Mouse (Mus musculus): Measurements from ENCODE around the gene Crlf1. TPM values are rescaled to one million over a fixed set of nuclear protein-coding genes. Genes with fewer than 3 reads are reported as not detected.

The Crlf1 gene
- polyA plus RNA-seq, 1 experiment from 2014 or later = 6.3 TPM

DNA sequence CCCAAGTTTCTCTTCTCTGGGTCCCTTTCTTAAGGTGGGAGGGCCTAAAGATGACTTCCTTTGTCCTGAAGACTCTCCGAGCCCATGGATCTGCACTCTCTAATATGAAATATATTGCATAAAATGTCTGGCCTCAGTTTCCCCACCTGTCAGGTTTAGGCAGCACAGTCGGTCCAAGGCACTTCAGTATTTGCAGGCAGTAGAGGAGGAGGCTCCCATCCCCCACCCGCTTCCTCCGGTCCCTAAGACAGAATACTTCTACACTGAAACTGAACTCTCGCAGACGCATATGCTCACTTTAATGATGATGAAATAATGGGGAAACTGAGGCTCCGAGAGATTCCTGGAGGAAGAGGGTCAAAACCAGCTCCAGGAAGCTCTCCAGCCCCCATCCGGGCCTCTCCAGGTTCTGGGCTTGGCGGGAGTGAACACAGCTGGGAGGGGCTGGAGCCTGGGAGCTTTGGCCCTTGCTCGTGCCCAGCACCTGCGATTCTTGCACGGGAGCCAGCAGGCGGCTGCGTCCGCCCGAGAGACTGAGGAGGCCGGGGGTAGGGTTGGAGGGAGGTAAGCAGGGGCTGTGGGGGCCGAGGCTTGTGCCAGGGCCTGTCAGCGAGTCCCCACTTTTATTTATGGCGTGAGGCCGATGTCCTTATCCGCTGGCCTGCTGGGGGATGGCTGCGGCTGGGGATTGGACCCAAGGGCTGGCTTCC lies 9.0 kb downstream of the Crlf1 start:
- H3K27me3 ChIP-seq (ENCODE audit: control insufficient read depth, insufficient read depth, low read length) = peaks cover 73% of the 10 kb centered on the region
- H3K27ac ChIP-seq = no peak overlapping the region
- no peaks in the 10 kb centered on the region for H3K9me3 ChIP-seq (ENCODE audit: control insufficient read depth, low read length)
- H3K4me2 ChIP-seq (replicated peaks) = no peak overlapping the region
- 17% methylated on average over 22 of the region's 23 CpGs for WGBS
- ATAC-seq (ENCODE audit: low FRiP score) (no peak), DNase-seq (ENCODE audit: low spot score) (no peak)
- no peak overlapping the region for H3K4me3 ChIP-seq (replicated peaks; ENCODE audit: low read length)
- peaks cover 32% of the 10 kb centered on the region for H3K4me1 ChIP-seq (replicated peaks; ENCODE audit: control insufficient read depth, insufficient read depth, low read length)
- H3K36me3 ChIP-seq (replicated peaks; ENCODE audit: control insufficient read depth, insufficient read depth) = peaks cover 13% of the 10 kb centered on the region
- no peak overlapping the region for H3K9ac ChIP-seq

DNA sequence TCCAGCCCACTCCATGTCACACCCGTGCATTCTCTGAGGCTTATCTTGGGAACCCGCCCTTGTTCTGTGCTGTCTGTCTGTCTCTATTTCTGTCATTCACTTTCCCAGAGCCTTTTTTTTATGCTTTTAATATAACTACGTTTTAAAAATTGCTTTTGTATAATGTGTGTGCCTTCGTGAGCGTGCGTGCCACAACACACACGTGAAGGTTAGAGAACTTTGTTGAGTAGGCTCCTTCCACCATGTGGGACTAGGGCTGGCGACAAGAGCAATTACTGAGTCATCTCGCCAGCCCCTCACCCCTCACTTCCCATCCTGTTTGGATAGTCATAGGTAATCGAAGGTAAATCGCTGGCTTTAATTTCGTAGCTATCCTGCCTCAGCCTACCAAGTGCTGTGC lies 9.6 kb downstream of the Crlf1 start:
- H3K4me1 ChIP-seq (replicated peaks; ENCODE audit: control insufficient read depth, insufficient read depth, low read length) = peaks cover 32% of the 10 kb centered on the region
- peaks cover 19% of the 10 kb centered on the region for H3K36me3 ChIP-seq (replicated peaks; ENCODE audit: control insufficient read depth, insufficient read depth)
- H3K4me3 ChIP-seq (replicated peaks; ENCODE audit: low read length) = no peak overlapping the region
- H3K27me3 ChIP-seq (ENCODE audit: control insufficient read depth, insufficient read depth, low read length) = peaks cover 68% of the 10 kb centered on the region
- H3K27ac ChIP-seq = no peak overlapping the region
- WGBS = 44% methylated on average over 12 of the region's 12 CpGs
- no peak overlapping the region for H3K4me2 ChIP-seq (replicated peaks)
- no peak for DNase-seq (ENCODE audit: low spot score)
- no peak overlapping the region for H3K9ac ChIP-seq
- no peaks in the 10 kb centered on the region for H3K9me3 ChIP-seq (ENCODE audit: control insufficient read depth, low read length)
- no peak for ATAC-seq (ENCODE audit: low FRiP score)

- DNase-seq (ENCODE audit: low spot score) (peak; percentile 68), ATAC-seq (ENCODE audit: low FRiP score) (no peak)
- peaks cover 32% of the 10 kb centered on the region for H3K4me1 ChIP-seq (replicated peaks; ENCODE audit: control insufficient read depth, insufficient read depth, low read length)
- no peak overlapping the region for H3K27ac ChIP-seq
- H3K9me3 ChIP-seq (ENCODE audit: control insufficient read depth, low read length) = no peaks in the 10 kb centered on the region
- H3K4me2 ChIP-seq (replicated peaks) = 0 out of 2 replicates have a peak overlapping the region, but pooled peaks have one; percentile 5
- WGBS = 13% methylated on average over 46 of the region's 46 CpGs
- peaks cover 61% of the 10 kb centered on the region for H3K27me3 ChIP-seq (ENCODE audit: control insufficient read depth, insufficient read depth, low read length)
- no peak overlapping the region for H3K4me3 ChIP-seq (replicated peaks; ENCODE audit: low read length)
- H3K9ac ChIP-seq = no peak overlapping the region
- peaks cover 24% of the 10 kb centered on the region for H3K36me3 ChIP-seq (replicated peaks; ENCODE audit: control insufficient read depth, insufficient read depth)
Measured at GRCm38 (mm10) chr8:70503062-70503750, 10.2 kb downstream of the Crlf1 start.

DNA sequence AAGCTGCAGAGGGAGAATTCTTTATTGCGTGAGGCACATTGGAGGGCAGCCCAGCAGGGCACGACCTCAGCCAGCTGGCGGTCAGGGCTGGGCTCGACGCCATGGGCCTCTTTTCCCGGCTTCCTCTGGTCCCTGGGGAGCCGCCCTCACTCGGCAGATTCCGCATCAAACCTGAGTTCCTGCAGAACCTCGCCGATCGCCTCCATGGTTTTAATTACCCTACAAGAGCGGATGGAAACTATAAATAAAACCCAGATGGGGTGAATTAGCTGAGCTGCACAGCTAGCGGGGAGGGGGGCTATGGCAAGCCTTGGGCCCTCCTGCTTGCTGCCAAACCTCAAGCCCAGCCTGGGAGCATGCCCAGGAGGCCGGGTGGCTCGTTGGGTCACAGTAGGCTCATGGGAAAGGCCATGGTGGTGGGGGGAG lies 11.3 kb downstream of the Crlf1 start:
- no peak for DNase-seq (ENCODE audit: low spot score)
- no peak for ATAC-seq (ENCODE audit: low FRiP score)
- no peak overlapping the region for H3K27ac ChIP-seq

GRCm38 (mm10) chr8:70504851-70505250 lies 11.9 kb downstream of the Crlf1 start:
- no peak overlapping the region for H3K9ac ChIP-seq
- peaks cover 34% of the 10 kb centered on the region for H3K36me3 ChIP-seq (replicated peaks; ENCODE audit: control insufficient read depth, insufficient read depth)
- H3K4me3 ChIP-seq (replicated peaks; ENCODE audit: low read length) = no peak overlapping the region
- 77% methylated on average over 3 of the region's 3 CpGs for WGBS
- H3K4me1 ChIP-seq (replicated peaks; ENCODE audit: control insufficient read depth, insufficient read depth, low read length) = peaks cover 44% of the 10 kb centered on the region
- H3K4me2 ChIP-seq (replicated peaks) = peak overlapping the region; percentile 83; the same call in 1 of the 2 replicates
- peak; percentile 84 for DNase-seq (ENCODE audit: low spot score)
- no peaks in the 10 kb centered on the region for H3K9me3 ChIP-seq (ENCODE audit: control insufficient read depth, low read length)
- no peak for ATAC-seq (ENCODE audit: low FRiP score)
- H3K27ac ChIP-seq = no peak overlapping the region
- peaks cover 45% of the 10 kb centered on the region for H3K27me3 ChIP-seq (ENCODE audit: control insufficient read depth, insufficient read depth, low read length)

More for the DNA sequence above, 11.3 kb downstream of the Crlf1 start:
- Histone ChIP-seq H3K36me3 (replicated peaks; ENCODE audit: control insufficient read depth, insufficient read depth) (peaks cover 34% of the 10 kb centered on the region), H3K4me3 (replicated peaks; ENCODE audit: low read length) (no peak overlapping the region), H3K9ac (no peak overlapping the region), H3K9me3 (ENCODE audit: control insufficient read depth, low read length) (no peaks in the 10 kb centered on the region), H3K27me3 (ENCODE audit: control insufficient read depth, insufficient read depth, low read length) (peaks cover 50% of the 10 kb centered on the region), H3K4me1 (replicated peaks; ENCODE audit: control insufficient read depth, insufficient read depth, low read length) (peaks cover 40% of the 10 kb centered on the region), H3K4me2 (replicated peaks) (no peak overlapping the region)
- WGBS = 42% methylated on average over 16 of the region's 16 CpGs

DNA sequence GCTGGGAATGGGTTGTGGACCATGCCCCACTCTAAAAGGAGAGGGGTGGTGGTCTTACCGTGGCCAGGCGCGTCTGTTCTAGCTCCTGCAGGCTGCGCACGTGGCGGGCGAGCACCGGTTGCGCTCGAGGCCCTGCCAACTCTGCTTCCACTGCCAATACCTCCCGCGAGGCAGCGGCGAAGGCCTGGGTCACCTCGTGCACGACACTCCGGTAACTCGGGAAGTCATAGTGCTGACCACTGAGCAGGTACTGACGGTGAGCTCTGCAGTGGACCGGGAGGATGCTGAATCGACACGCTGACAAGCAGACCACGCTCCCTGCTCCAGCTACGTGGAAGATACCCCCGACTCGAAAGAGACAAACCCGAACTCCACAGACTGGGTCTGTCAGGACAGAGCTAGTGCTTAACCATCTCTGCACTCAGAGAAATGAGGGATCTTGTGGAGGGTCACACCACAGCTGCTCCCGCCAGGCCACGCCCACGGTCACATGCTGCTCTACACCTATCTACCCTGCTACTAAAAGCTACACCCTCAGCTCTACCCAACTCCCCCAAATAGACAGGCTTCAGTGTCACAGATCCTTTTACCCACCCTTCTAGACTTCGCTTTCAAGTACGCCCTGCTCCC lies 12.9 kb downstream of the Crlf1 start:
- WGBS = 33% methylated on average over 32 of the region's 32 CpGs

GRCm38 (mm10) chr8:70506328-70507026 lies 13.5 kb downstream of the Crlf1 start, which contains the start of gene Rex1bd:
TSS of gene Rex1bd (minus strand) at chr8:70506752.
- peak within 1 kb of the TSS; percentile 46 for H3K4me3 ChIP-seq (replicated peaks; ENCODE audit: low read length)
- peak within 1 kb of the TSS; percentile 83 for H3K4me2 ChIP-seq (replicated peaks)
- peaks cover 34% of the 10 kb centered on the region for H3K36me3 ChIP-seq (replicated peaks; ENCODE audit: control insufficient read depth, insufficient read depth)
- DNase-seq (ENCODE audit: low spot score) (peak; percentile 94), ATAC-seq (ENCODE audit: low FRiP score) (peak; percentile 86)
- H3K9ac ChIP-seq = peak within 1 kb of the TSS; percentile 67
- peaks cover 43% of the 10 kb centered on the region for H3K4me1 ChIP-seq (replicated peaks; ENCODE audit: control insufficient read depth, insufficient read depth, low read length)
- no peaks in the 10 kb centered on the region for H3K9me3 ChIP-seq (ENCODE audit: control insufficient read depth, low read length)
- WGBS = 2% methylated on average over 40 of the region's 40 CpGs
- peak within 1 kb of the TSS; percentile 83 for H3K27ac ChIP-seq
- peaks cover 28% of the 10 kb centered on the region for H3K27me3 ChIP-seq (ENCODE audit: control insufficient read depth, insufficient read depth, low read length)

More for the DNA sequence above, 12.9 kb downstream of the Crlf1 start:
- peaks cover 35% of the 10 kb centered on the region for H3K27me3 ChIP-seq (ENCODE audit: control insufficient read depth, insufficient read depth, low read length)
- peaks cover 34% of the 10 kb centered on the region for H3K36me3 ChIP-seq (replicated peaks; ENCODE audit: control insufficient read depth, insufficient read depth)
- H3K4me3 ChIP-seq (replicated peaks; ENCODE audit: low read length) = peak overlapping the region; percentile 46
- H3K9ac ChIP-seq = peak overlapping the region; percentile 67
- peak overlapping the region; percentile 83 for H3K27ac ChIP-seq
- H3K9me3 ChIP-seq (ENCODE audit: control insufficient read depth, low read length) = no peaks in the 10 kb centered on the region
- peaks cover 41% of the 10 kb centered on the region for H3K4me1 ChIP-seq (replicated peaks; ENCODE audit: control insufficient read depth, insufficient read depth, low read length)
- no peak for DNase-seq (ENCODE audit: low spot score)
- peak; percentile 7; the same call in 1 of the 2 replicates for ATAC-seq (ENCODE audit: low FRiP score)
- peak overlapping the region; percentile 83 for H3K4me2 ChIP-seq (replicated peaks)

- no peak for DNase-seq (ENCODE audit: low spot score)
- Histone ChIP-seq H3K27me3 (ENCODE audit: control insufficient read depth, insufficient read depth, low read length) (peaks cover 23% of the 10 kb centered on the region), H3K4me3 (replicated peaks; ENCODE audit: low read length) (no peak overlapping the region), H3K9ac (peak overlapping the region; percentile 67; the same call in 1 of the 2 replicates), H3K27ac (no peak overlapping the region), H3K4me2 (replicated peaks) (peak overlapping the region; percentile 83), H3K4me1 (replicated peaks; ENCODE audit: control insufficient read depth, insufficient read depth, low read length) (peaks cover 42% of the 10 kb centered on the region), H3K36me3 (replicated peaks; ENCODE audit: control insufficient read depth, insufficient read depth) (peaks cover 34% of the 10 kb centered on the region), H3K9me3 (ENCODE audit: control insufficient read depth, low read length) (no peaks in the 10 kb centered on the region)
- WGBS = 67% methylated on average over 5 of the region's 5 CpGs
- no peak for ATAC-seq (ENCODE audit: low FRiP score)
Measured at GRCm38 (mm10) chr8:70507027-70507393, 14.1 kb downstream of the Crlf1 start.

Data from hindbrain, embryonic 14.5 days (tissue).